Mouse (Mus musculus) frontal cortex, postnatal 10 days (tissue): ENCODE results near the gene Tnnc2.

Experiments
- DNase-seq, 2 experiments: peaks; one replicate each; pipeline ENCODE4 v3.0.0; 2022; ENCODE audit warnings: low spot score in 2 of 2, mixed read lengths in 1 of 2

The Tnnc2 gene

DNA sequence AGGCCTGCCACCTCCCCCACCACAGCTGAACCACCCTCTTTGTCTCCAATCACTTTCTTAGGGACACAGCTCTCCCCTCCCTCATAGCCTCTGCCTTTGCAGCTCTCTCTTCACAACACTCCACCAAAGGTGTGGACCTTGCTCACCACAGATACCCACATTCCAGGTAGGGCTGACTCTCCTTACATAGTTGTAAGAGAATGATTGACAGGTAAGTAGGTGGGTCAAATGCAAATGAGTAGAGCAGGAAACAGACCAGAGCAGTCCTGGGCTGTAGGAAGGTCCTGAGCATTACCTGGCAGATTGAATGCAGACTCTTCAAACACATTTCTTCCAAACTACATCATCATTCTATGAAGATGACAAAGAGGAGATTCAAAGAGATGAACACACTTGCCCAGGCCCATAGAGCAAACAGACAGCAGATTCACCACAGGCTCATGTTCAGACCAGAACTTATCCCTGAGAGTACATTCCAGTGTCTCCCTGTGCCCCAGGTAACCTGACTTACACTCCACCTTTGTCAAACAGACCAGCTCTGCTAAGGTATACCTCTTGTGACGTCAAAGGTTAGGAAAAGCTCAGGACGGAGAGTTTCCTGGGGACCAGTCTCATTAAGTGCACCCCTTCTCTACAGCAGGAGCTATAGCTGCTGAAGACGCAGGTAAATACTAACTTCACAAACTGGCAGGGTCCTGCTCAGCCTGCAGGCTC is 42.2 kb downstream of the Tnnc2 start:
- DNase-seq: no peak

DNA sequence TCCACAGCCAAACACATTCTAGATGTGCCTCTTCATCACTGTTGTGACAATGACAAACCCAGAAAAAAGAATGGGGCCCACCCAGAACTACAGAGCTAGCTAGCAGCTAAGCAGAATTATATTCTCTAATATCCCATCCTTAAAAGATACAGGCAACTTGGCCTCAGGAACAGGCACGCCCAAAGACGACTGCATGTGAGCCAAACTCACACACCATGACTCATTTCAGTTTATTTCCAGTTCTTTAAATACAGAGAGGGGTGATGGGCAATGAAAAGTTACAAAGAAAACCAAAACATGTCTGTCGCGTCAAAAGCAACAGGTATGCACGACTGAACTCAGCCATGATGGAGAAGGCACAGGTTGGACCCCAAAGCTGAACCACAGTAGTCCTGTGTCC is 44.3 kb downstream of the Tnnc2 start:
- no peak for DNase-seq

DNA sequence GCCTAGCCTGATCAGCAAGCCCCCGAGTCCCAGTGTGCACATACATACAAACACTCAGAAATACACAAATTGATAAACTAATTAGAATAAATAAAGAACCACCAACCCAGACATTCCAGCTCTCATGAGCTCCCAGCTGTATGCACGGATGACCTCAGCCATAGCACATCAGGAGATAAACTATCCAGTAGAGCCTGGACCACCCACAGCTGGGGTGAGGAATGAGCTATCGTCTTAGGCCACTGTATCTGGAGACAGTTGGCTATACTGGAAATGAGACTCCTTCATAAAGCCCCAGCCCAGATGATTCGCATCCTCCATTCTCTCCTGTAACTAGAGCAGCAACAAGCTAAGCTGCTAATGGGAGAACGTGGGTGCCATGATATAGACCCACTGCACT is 44.9 kb downstream of the Tnnc2 start:
- no peak for DNase-seq

DNA sequence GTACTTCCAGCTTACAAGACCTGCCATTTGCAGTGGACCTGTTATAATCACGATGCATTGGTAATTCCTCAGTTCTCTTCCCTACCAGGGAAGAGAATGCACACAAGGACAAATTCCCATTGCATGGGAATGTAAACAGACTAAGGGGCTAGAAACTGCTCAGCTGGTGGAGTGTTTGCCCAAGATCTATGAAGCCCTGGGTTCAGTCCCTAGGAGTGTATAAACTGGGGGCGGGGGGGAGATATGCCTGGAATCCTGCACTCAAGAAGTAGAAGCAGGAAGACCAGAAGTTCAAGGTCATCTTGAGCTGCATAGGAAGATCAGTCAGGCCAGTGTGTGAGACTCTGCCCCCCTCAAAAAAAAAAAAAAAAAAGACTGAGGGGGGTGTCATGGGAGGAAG is 46.5 kb downstream of the Tnnc2 start:
- DNase-seq: no peak

DNA sequence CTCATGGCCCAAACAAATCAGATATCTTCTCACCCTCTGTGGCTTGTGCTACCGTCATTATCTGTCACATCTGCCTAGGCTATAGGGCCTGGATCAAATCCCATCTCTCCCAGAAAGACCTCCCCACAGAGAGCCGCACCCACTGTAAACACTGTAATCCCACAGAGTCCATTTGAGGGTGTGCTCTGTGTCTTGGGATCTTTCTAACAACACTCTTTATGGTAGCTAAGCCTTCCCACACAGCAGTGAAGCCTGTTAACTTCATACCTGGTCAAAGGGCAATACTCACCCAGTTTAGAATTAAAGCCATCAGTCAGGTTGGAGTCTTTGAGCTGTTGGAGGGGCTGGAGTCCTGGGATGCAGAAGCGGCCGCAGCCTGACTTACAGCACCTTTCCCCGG is 48.0 kb downstream of the Tnnc2 start:
- DNase-seq: no peak
